Mouse (Mus musculus): Measurements from ENCODE around the gene Ccs.
"Not testable (repeated sequence)": the region's sequence is repeated elsewhere in the genome, so short reads cannot be mapped to it uniquely, and the experiment has no call there.

Gene Ccs

GRCm38 (mm10) chr19:4839149-4839548 lies at the start of gene Ccs, which contains the start of gene Ccdc87:
Gene Ccs, minus strand, starts transcription at chr19:4839332.
Gene Ccdc87, plus strand, starts transcription at chr19:4839366.
- in situ Hi-C loops (cut with MboI; ENCODE audit: unreplicated experiment in 2 of 2): no loop called here

- in situ Hi-C loops (cut with MboI; ENCODE audit: unreplicated experiment in 2 of 2): no loop called here
These were observed 44.8 kb upstream of the Ccs start for GRCm38 (mm10) chr19:4883961-4884360.

- in situ Hi-C loops (cut with MboI; ENCODE audit: unreplicated experiment in 2 of 2): no loop called here
These were observed 40.2 kb upstream of the Ccs start for GRCm38 (mm10) chr19:4879324-4879703.

- in situ Hi-C loops (cut with MboI; ENCODE audit: unreplicated experiment in 2 of 2): no loop called here
These were observed 39.5 kb upstream of the Ccs start, which contains the start of gene Zdhhc24 for GRCm38 (mm10) chr19:4878405-4879323. Gene Zdhhc24, plus strand, starts transcription at chr19:4878668.

- in situ Hi-C loops (cut with MboI; ENCODE audit: unreplicated experiment in 2 of 2): no loop called here
These were observed 38.7 kb upstream of the Ccs start, which contains the start of gene Actn3 for GRCm38 (mm10) chr19:4877785-4878184. Gene Actn3, minus strand, starts transcription at chr19:4877909.

GRCm38 (mm10) chr19:4876755-4877154 lies 37.6 kb upstream of the Ccs start:
- in situ Hi-C loops (cut with MboI; ENCODE audit: unreplicated experiment in 2 of 2): no loop called here

GRCm38 (mm10) chr19:4876241-4876640 lies 37.1 kb upstream of the Ccs start:
- in situ Hi-C loops (cut with MboI; ENCODE audit: unreplicated experiment in 2 of 2): no loop called here

GRCm38 (mm10) chr19:4874613-4875012 lies 35.5 kb upstream of the Ccs start:
- in situ Hi-C loops (cut with MboI; ENCODE audit: unreplicated experiment in 2 of 2): not testable (repeated sequence)

GRCm38 (mm10) chr19:4865147-4865546 lies 26.0 kb upstream of the Ccs start:
- in situ Hi-C loops (cut with MboI; ENCODE audit: unreplicated experiment in 2 of 2): no loop called here

GRCm38 (mm10) chr19:4863048-4863447 lies 23.9 kb upstream of the Ccs start:
- in situ Hi-C loops (cut with MboI; ENCODE audit: unreplicated experiment in 2 of 2): no loop called here

- in situ Hi-C loops (cut with MboI; ENCODE audit: unreplicated experiment in 2 of 2): no loop called here
These were observed 19.9 kb upstream of the Ccs start for GRCm38 (mm10) chr19:4859081-4859480.

GRCm38 (mm10) chr19:4855951-4856350 lies 16.8 kb upstream of the Ccs start:
- in situ Hi-C loops (cut with MboI; ENCODE audit: unreplicated experiment in 2 of 2): no loop called here

- in situ Hi-C loops (cut with MboI; ENCODE audit: unreplicated experiment in 2 of 2): no loop called here
These were observed 16.3 kb upstream of the Ccs start for GRCm38 (mm10) chr19:4855470-4855820.

GRCm38 (mm10) chr19:4854552-4855469 lies 15.7 kb upstream of the Ccs start, which contains the start of gene Ctsf:
Gene Ctsf, plus strand, starts transcription at chr19:4855130.
- in situ Hi-C loops (cut with MboI; ENCODE audit: unreplicated experiment in 2 of 2): no loop called here

- in situ Hi-C loops (cut with MboI; ENCODE audit: unreplicated experiment in 2 of 2): no loop called here
These were observed 11.1 kb upstream of the Ccs start for GRCm38 (mm10) chr19:4850281-4850680.

- in situ Hi-C loops (cut with MboI; ENCODE audit: unreplicated experiment in 2 of 2): loop anchor here in 1 of 2 experiments (10.0 kb wide), 1 partner anchor 215 kb away; no protein-coding TSS in a partner anchor
These were observed 10.7 kb upstream of the Ccs start for GRCm38 (mm10) chr19:4849800-4850199.

GRCm38 (mm10) chr19:4847490-4847889 lies 8.4 kb upstream of the Ccs start:
- in situ Hi-C loops (cut with MboI; ENCODE audit: unreplicated experiment in 2 of 2): loop anchor here in 1 of 2 experiments (10.0 kb wide), 1 partner anchor 213 kb away; no protein-coding TSS in a partner anchor

- in situ Hi-C loops (cut with MboI; ENCODE audit: unreplicated experiment in 2 of 2): loop anchor here in 1 of 2 experiments (10.0 kb wide), 1 partner anchor 211 kb away; no protein-coding TSS in a partner anchor
These were observed 6.7 kb upstream of the Ccs start for GRCm38 (mm10) chr19:4845846-4846245.

GRCm38 (mm10) chr19:4842611-4843010 lies 3.5 kb upstream of the Ccs start:
- in situ Hi-C loops (cut with MboI; ENCODE audit: unreplicated experiment in 2 of 2): loop anchor here in 1 of 2 experiments (10.0 kb wide), 1 partner anchor 208 kb away; no protein-coding TSS in a partner anchor

GRCm38 (mm10) chr19:4840848-4841247 lies 1.7 kb upstream of the Ccs start:
- in situ Hi-C loops (cut with MboI; ENCODE audit: unreplicated experiment in 2 of 2): loop anchor here in 1 of 2 experiments (10.0 kb wide), 1 partner anchor 206 kb away; no protein-coding TSS in a partner anchor
